Mouse (Mus musculus): ENCODE measurements around the gene Dpagt1.
"Not testable (repeated sequence)": the region's sequence is repeated elsewhere in the genome, so short reads cannot be mapped to it uniquely, and the experiment has no call there.

The Dpagt1 gene

DNA sequence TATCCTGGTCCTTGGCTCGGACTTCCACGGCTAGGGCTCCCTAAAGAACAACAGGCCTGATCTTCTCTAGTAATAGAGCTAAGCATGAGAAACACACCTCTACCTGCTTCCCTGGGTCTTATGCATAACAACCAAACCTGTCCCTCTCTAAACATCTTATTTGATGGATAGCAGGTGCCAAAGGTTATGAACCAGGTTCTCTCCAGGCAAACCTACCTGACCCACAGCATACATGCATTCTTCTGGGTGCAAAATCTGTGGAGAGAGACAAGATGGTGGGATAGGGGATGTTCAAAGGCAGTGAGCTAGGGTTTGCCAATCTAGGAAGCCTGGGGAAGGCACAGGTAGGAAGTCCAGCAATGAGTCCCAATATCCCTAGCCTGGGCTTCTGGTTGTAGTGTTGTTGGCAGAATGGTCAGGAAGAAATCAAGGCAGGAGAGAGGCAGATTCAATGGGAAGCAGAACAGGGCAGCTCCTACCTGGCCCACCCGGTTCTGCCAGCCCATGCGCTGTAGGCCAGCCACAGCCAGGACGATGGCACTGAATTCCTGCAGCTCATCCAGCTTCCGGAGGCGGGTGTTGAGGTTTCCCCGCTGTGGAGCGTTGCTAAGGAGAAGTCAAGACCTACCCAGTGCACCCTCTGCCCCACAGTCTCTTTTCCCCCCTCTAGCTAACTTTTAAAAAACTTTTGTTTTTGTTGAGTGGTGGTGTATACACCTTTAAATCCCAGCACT, 11.8 kb downstream of the Dpagt1 start:
- in situ Hi-C loops (cut with MseI, MboI) = no loop called here

DNA sequence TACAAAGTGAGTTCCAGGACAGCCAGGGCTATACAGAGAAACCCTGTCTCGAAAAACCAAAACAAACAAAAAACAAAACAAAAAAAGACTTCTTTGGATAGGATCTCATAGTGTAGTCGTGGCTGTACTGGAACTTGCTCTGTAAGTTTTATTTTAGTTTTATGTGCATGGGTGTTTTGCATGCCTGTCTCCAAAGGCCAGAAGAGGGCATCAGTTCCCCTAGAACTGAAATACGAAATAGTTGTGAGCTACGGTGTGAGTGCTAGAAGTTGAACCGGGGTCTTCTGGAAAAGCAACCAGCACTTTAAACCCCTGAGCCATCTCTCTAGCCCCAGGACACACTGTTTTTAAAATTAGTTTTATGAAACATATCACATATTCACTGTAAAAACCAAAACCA, 12.8 kb downstream of the Dpagt1 start:
- in situ Hi-C loops (cut with MseI, MboI) = no loop called here

DNA sequence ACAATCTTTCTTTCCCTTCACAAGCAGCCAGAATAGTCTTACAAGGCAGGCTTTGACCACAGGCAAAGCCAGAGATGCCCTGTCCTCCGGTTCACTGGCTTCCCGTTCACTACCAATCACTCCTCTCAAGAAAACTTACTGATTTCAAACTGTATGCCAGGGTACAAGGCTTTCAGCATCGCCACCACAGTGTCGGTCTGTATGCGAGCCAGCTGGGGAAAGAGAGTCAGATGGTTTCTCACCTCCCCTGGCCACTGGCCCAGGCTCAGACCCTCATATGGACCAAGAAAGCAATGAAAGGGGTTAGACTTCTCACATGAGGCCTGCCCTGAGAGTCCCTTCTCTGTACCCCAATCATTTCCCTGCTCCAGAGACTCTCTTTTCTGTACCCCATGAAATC, 15.7 kb downstream of the Dpagt1 start:
- in situ Hi-C loops (cut with MseI, MboI) = no loop called here

DNA sequence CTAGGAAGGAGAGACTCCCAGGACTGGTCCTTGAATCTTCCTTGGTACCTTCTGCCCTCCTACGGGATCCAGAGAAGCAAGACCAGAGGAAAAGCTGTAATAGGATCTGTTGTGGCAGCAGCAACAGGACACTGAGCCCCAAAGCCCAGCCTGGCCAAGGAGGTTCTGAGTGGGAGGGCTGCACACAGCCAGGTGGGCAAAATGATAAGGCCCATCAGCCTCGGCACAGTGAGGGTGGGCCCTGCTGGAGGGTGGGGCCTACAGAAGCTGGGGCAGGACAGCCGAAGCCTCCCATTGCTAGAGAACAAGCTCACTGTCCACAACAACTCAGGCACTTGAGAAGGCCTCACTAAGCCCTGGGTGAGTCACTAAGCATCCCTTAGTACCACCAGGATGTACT, 16.4 kb downstream of the Dpagt1 start:
- in situ Hi-C loops (cut with MseI, MboI) = no loop called here

DNA sequence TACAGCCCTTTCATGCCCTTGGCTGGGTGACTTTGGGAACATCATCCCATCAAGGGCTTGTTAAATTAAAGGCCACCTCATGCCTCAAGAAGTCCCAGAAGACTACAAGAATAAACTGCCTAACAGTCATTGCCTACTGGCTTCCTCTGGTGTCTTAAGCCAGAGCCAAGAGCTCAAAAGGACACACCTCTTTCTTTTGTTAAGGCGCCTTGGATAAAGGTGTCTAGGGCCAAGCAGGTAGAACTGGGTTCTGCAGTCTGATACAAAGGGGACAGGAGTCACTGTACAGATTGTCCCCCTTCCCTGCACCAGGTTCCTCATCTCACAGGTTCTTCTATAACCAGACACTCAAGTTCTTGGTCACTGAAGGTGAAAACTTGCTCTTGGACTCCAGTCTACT, 16.8 kb downstream of the Dpagt1 start:
- in situ Hi-C loops (cut with MseI, MboI) = no loop called here

DNA sequence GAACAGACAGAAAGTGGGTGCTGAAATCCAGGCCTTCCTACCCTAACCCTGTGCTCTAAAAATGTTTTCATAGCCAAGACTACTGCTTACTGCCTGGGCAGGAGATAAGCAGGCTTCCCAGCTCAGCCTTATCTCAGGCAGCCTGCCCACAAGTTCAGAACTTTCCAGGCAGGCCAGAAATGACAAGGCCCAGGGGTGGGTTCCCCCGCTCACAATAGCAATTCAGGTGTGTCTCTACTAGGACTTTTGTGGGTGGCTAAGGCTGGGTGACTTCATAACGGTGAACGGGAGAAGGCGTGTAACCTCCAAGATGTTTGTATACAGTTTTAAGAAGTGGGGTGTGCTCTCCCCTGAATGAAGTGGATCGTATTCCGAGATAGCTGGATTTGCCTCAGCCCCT, 17.5 kb downstream of the Dpagt1 start:
- in situ Hi-C loops (cut with MseI, MboI) = no loop called here

DNA sequence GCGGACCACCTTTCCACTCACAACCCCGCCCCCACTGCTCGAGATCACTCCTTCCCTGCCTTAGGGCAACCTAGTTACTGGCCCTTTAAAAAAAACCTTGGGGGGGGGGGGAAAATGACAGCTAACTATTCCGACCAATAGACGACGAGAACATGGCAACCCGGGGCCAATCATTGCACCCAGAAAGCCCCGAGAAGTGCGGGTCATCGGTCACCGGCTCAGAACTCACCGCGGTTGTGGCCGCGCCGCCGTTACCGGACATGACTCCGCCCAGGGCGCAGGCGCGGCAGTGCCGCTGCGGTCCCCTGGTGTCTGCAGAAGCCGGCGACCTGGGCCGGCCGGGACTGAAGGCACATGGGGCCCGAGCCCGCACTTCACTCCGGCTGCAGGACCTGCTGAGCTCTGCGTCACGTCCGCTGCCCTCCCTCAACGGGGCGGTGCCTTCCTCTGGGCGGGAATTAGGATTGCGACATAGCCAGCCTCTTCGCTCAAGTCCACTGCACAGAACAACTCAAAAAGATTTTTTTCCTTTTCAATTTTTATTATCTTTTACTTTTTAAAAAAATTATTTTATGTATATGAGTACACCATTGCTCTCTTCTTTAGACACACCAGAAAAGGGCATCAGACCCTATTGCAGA, 18.1 kb downstream of the Dpagt1 start, which contains the start of gene Hmbs:
Gene Hmbs, minus strand, starts transcription at position 448 of the 641 bp plus-strand sequence.
- in situ Hi-C loops (cut with MseI, MboI) = no loop called here

DNA sequence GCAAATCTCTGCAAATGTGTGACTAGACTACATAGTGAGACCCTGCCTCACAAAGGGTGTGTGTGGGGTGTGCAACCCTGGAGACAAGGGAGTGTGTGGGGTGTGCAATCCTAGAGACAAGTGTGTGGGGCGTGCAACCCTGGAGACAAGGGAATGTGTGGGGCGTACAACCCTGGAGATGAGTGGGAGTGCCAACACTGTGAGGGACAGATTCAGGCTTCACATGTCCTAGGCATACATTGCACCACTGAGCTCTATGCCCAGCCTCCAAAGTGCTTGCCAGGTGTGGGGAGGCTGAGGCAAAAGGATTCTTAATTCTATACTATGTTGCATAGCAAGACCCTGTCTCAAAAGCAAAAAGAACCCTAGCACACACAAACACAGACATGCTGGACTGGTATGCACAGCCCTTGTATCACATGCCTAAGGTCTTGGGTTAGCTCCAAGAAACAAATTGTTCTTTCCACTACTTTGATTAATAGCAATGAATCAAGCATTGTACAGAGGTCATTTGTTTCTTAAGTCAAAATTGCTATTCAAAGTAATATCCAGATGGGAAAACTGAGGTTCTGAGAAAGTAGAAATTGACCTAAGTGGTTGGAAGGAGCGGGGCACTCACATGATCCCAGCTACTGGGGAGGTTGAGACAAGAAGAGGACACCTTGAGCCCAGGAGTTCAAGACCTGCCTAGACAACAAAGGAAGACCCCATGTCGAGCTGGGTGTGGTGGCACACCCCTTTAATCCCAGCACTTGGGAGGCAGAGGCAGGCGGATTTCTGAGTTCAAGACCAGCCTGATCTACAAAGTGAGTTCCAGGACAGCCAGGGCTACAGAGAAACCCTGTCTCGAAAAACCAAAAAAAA, 20.0 kb downstream of the Dpagt1 start:
- in situ Hi-C loops (cut with MseI, MboI) = no loop called here

DNA sequence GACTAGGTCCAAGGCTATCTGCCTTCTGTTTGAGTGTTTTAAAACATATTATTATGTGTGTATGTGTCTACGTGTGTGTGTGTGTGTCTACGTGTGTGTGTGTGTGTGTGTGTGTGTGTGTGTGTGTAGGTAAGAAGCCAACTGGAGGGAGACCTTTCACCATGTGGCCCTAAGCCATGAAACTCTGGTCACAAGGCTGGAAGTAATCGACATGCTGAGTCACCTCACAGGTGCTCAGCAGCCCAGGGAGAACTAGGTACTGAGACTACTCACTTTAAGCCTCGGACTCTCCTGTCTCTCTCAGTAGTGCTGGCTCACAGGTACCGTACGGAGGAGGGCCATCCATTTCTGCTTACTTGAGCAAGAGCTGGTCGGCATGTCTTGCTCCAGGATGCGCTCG, 21.3 kb downstream of the Dpagt1 start:
- in situ Hi-C loops (cut with MseI, MboI) = no loop called here

DNA sequence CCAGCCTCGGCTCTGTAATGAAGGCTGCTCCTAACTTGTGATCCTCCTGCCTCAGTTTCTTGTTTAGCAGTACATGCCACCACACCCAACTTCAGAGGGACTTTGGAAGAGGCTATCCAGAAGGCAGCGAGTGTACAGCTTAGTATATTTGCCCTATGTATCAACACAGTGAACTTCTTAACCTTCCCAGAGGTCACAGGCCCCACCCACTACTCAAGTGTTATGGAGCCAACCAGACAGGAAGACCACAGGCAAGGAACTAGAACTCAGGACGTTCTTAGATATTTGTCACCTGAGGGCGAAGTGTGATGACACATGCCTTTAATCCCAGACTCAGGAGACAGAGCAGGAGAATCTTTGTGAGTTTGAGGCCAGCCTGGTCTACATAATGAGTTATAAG, 21.8 kb downstream of the Dpagt1 start:
- in situ Hi-C loops (cut with MseI, MboI) = no loop called here

DNA sequence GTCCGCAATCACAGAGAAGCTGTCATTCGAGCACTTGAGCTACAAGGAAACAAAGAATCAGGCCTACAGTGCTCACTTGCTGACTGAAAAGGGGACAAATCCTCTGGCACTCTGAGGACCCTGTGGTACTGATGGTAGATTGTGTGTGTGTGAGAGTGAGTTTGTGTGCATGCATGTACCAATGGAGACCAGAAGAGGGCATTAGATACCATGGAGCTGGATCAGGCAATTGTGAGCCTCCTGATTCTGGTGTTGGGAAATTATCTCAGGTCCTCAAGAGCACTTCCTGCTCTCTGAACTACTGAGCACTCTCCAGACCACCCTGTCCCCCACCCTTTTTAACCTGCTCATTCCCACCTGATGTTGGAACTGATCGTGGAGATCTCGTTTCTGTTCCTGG, 22.7 kb downstream of the Dpagt1 start:
- in situ Hi-C loops (cut with MseI, MboI) = no loop called here

DNA sequence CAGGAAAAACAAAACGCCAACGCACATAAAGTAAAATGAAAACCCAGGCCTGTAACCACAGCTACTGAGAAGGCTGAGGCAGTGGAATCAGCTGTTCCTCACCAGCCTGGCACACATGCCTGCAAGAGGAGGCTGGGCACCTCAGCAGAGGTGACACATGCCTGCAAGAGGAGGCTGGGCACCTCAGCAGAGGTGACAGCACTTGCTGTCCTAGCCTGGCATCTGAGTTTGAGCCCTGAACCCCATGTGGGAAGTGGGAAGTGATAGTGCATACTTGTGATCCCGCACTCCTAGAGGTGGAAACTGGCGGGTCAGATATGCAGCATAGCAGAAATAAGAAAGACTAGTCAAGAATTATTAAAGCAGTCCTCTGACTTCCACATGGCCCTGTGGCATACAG, 25.6 kb downstream of the Dpagt1 start:
- in situ Hi-C loops (cut with MseI, MboI) = no loop called here

DNA sequence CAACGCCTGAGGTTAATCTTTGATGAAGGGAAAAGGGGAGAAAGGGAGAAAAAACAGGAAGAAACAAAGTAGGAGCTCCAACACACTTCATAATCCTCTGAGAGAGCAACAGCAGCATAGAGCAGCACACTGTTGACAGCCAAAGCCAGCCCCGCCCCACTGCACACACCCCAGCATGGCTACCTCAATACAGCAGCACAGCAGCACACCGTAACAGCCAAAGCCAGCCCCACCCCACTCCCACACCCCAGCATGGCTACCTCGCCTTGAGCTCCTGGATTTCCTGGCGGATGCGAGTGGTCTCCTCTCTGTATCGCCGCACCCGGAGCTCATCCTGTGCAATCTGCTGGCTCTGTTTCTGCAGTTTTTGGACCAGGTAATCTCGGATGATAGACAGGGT, 26.5 kb downstream of the Dpagt1 start:
- in situ Hi-C loops (cut with MseI, MboI) = no loop called here

DNA sequence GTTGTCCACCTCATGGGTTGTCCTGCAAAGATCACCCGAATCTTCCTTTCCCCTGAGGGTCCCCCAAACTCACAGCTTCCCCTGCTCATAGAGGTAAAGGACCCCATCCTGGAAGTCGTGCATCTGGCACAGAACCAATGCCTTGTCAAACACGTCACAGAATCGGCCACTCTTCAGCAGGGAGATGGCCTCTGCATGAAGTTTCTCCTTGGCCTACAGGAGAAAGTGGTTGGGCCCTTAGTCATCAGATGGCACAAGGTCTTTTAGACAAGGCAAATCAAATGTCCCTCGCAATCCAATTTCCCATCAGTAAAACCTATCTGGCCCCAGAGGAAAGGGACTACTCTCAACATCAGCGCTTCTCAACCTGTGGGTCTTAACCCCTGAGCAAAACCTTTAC, 27.3 kb downstream of the Dpagt1 start:
- in situ Hi-C loops (cut with MseI, MboI) = no loop called here

DNA sequence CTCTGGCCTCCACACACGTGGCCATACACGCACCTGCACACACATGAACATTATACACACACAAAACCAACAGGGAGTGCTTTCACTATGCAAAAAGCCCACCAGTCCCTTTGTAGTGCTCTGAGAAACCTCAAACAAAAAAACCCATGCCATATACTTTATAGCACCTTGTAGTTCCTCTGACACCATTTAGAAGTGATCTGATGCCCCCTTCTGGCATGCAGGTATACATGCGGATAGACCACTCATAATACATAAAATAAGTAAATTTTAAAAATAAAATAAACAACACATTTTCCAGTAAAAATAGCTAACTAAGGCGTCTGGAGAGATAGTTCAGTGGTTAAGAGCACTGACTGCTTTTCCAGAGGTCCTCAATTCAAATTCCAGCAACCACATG, 31.4 kb downstream of the Dpagt1 start:
- in situ Hi-C loops (cut with MseI, MboI) = no loop called here

DNA sequence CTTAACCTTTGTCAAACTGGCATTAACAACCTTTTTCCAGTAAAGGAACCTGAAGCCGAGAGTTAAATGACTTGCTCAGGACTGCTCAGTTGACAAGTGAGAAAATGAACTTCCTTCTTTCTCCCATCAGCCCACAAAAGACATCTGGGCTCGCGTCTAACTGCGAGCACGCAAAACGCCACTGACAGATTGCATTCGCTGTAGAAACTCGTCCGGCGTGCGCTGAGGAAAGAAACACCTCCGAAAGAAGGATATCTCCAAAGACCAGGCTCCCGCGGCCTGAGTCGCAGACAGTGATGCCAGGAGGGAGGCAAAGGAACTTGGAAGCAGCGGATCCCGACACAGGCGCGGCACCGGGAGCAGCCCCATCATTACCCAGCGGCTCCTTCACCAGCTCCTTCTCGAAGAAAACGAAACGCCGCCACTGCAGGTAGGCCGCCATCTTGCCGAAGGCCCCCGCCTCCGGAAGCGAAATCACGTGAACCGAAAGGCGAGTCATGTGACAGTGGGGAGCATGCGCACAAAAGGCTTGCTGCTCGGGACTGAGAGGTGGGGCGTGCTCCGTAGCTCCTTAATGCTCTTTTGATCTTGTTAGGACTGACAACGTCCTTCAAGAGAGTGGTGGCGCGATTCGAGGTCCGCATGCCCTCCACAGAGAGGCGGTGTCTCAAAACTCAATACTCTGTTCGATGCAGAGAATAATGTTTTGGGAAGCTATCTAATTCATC, 35.5 kb downstream of the Dpagt1 start, which contains the start of gene Vps11:
Gene Vps11, minus strand, starts transcription at position 481 of the 728 bp plus-strand sequence.
- in situ Hi-C loops (cut with MseI, MboI) = no loop called here

DNA sequence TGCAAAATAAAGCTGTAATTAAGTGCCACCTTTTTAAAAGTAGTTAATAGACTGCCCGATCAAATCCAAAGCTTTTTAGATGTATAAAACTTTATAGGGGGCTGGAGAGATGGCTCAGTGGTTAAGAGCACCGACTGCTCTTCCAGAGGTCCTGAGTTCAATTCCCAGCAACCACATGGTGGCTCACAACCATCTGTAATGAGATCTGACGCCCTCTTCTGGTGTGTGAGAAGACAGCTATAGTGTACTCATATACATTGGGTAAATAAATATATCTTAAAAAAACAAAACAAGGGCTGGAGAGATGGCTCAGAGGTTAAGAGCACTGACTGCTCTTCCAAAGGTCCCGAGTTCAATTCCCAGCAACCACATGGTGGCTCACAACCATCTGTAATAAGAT, 36.1 kb downstream of the Dpagt1 start:
- in situ Hi-C loops (cut with MseI, MboI) = not testable (repeated sequence)

DNA sequence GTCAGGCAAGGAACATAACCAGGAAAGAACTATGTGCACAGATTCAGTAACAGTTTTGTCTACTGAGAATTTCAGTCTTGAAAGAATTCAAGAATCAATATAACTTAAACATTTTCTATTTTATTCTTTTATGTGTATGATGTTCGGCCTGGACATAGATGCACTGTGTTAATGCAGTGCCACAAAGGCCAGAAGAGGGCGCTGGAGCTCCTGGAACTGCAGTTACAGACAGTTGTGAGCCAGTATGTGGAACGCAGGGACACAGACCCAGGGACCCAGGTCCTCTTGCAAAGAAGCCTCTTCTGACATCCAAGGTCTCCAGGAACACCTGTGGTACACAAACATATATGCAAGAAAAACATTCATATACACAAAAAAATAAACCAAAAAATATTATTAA, 38.7 kb downstream of the Dpagt1 start:
- in situ Hi-C loops (cut with MseI, MboI) = no loop called here

DNA sequence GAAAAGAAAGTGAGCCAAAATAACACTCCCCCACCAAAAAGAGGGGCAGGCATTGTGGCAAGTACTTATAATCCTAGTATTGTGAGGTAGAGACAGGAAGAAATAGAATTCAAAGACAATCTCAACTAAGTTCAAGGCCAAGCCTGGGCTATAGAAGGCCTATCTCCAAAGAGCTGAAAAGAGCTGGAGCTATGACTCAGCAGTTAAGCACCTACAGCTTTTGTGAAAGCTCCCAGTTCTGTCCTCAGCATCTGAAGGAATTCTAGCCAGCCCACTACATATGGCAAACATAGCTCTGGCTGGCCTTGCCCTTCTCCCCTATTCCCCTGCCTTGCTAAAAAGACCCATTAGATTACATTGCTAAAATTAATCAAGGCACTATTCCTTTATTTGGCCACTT, 47.6 kb downstream of the Dpagt1 start:
- in situ Hi-C loops (cut with MseI, MboI) = no loop called here

DNA sequence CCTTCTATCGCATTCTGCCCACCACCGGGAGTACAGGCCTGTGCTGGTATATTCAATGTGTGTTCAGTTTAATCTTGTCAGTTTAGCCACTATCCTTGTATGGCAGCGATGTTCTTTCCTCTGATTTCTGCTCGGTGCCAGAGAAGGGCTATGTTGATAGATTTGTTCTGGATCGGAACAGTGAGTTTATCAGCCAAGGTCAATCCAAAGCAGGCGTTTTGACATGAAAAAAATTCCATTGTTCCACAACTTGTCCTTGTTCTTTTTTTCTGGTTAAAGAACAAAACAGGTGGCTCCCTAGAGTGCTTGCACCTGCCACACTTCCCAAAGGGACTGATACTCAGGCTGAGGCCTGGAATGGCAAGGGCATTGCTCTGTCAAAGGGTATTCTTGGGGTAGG, 50.3 kb downstream of the Dpagt1 start:
- in situ Hi-C loops (cut with MseI, MboI) = no loop called here

DNA sequence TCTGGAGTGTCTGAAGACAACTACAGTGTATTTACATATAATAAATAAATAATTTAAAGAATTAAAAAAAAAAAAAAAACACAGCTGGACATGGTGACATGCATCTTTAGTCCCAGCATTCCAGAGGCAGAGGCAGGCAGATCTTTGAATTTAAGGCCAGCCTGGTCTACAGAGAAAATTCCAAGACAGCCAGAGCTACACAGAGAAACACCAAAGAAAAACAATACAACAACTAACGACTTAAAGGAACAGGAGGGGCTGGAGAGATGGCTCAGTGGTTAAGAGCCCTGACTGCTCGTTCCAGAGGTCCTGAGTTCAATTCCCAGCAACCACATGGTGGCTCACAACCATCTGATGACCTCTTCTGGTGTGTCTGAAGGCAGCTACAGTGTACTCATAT, 51.5 kb downstream of the Dpagt1 start:
- in situ Hi-C loops (cut with MseI, MboI) = not testable (repeated sequence)

All from mouse trophoblast stem cell (cell line).